Mouse (Mus musculus): ENCODE measurements around the gene Igsf3.

GRCm38 (mm10) chr3:101343199-101343924 lies 33.5 kb upstream of the Igsf3 start:
- TF ChIP-seq POLR2A (IDR thresholded peaks at IDR 0.05; ENCODE audit: low read depth, low read length), result no peak
- TF ChIP-seq CTCF (IDR thresholded peaks at IDR 0.05; ENCODE audit: borderline replicate concordance, insufficient read depth, low read length), result no peak
